Mouse (Mus musculus) right cerebral cortex, adult 2 months (tissue): ENCODE data around the gene 4930426L09Rik.

Experiments used
- DNase-seq, 2 experiments: peaks; one replicate each; pipeline ENCODE4 v3.0.0; 2021 to 2022; ENCODE audit warnings: low spot score in 2 of 2

Gene 4930426L09Rik

DNA sequence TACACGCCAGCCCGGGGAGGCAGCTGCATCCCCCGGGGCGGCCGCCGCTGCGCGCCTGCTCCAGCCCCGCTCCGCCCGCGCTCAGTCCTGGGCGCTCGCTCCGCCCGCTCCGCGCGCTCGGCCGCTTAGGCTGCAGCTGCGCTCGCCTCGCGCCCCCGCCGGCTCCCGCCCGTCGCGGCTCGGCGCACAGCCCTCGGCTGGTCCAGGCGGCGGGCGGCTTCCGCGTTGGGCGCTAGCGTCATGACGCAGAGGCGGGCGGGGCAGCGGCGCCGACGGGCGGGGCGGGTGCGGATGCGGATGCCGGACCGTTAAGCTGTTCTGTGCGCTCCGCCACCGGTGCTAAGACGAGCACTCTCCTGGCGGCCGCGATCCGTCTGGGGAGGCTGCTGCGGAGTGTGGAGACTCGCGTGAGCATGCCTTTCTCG lies at the start of gene 4930426L09Rik, which contains the start of gene Pip4k2a:
Gene 4930426L09Rik (plus strand): TSS at position 290 of the 425 bp plus-strand sequence.
Gene Pip4k2a (minus strand): TSS at position 73 of the 425 bp plus-strand sequence.
- DNase-seq: peak; percentile 91 to 93

- DNase-seq: no peak
Measured at GRCm38 (mm10) chr2:18948741-18949140, 49.4 kb upstream of the 4930426L09Rik start.

DNA sequence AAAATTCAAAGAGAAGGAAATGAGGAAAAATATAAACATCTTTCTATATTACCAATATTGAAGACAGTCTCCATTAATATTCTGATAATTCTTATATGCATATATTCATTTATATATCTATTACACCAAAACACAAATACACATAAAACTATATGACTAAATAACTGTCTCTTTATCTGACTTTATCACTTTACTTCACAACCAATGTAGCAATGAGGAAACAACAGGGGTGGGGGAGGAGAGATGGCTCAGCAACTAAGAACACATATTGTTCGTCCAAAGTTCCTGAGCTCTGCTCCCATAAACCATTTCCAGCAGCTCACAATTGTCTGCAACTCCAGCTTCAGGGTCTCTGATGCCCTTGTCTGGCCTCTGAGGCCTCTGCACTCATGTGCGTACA lies 47.4 kb upstream of the 4930426L09Rik start:
- DNase-seq: no peak

GRCm38 (mm10) chr2:18952102-18952673 lies 46.0 kb upstream of the 4930426L09Rik start:
- DNase-seq: peak; percentile 47 to 62

DNA sequence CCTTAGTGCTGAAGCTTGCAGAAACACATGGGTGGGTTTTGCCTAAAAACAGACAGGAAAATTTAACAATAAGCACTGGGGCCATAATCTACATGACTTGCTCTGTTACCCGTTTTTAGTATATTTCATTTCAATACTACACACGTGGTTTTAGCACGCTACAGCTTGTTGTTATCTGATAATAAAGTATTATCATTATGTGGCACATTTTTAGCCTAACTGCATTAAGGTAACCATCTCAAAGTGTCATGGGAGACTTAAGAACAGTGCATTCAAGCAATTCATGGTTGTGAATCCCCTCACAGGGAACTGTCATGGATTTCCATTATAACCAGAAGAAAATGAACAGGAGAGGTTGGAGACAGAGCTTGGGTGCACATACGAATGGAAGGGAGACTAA lies 43.7 kb upstream of the 4930426L09Rik start:
- no peak for DNase-seq

GRCm38 (mm10) chr2:18955022-18955421 lies 43.1 kb upstream of the 4930426L09Rik start:
- DNase-seq: no peak

DNA sequence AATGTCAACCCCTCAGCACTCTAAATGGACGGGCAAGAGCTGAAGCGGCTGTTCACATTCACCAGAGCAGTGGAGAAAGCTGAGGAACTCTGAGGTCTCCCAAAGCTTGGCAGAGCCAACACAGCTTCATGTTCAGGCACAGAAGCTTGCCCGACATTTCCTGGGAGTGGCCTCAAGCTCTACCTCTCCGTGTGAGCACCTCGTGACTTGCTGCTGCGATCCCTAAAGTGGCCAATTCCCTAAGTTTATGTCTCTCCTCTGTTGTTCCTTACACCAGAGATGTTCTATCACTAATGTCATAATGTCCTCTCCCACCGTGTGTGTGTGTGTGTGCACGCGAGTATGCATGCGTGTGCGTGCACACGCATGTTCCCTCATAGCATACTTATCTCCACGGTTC lies 42.5 kb upstream of the 4930426L09Rik start:
- no peak for DNase-seq

- no peak for DNase-seq
Measured at GRCm38 (mm10) chr2:18956424-18956823, 41.7 kb upstream of the 4930426L09Rik start.

DNA sequence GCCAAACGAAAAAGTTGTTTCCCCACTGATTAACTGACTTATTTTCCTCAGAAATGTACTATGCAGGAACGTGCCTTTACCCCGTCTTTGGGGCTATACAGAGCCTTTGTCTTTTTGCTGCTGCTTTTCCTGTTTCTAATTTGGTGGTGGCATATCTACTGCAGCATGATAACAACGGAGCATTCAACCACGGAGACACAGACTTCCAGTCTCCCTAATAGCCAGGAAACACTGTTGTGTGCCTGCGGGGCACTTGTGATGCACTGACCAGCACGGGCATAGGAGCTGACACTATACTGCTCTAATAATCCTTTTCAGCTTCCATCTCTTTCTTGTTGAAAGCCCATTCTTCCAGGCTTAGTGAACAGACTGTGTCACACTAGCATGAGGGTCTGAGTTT lies 41.2 kb upstream of the 4930426L09Rik start:
- DNase-seq: no peak

DNA sequence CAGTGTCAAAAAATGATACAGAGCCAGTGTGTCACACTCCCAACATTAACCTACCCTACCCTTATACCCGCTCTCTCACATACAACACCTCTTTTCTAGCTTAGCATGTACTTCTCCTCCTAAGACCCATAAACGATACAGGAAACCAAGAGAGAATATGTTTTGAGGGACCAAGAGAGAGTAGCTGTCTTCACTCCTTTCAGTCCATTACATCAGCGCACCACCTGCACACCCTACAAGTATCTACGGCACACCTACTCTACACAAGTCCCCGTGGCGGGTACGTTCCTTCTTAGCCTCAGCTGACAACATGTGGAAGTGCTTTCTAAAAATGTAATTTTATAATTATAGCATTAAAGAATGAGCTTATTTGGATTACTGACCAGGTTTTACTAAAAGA lies 40.7 kb upstream of the 4930426L09Rik start:
- no peak for DNase-seq

- DNase-seq: no peak
Measured at GRCm38 (mm10) chr2:18958044-18958443, 40.1 kb upstream of the 4930426L09Rik start.

- no peak for DNase-seq
Measured at GRCm38 (mm10) chr2:18958501-18958900, 39.6 kb upstream of the 4930426L09Rik start.

- DNase-seq: no peak
Measured at GRCm38 (mm10) chr2:18959008-18959407, 39.1 kb upstream of the 4930426L09Rik start.

- DNase-seq: no peak
Measured at GRCm38 (mm10) chr2:18959558-18959957, 38.6 kb upstream of the 4930426L09Rik start.

DNA sequence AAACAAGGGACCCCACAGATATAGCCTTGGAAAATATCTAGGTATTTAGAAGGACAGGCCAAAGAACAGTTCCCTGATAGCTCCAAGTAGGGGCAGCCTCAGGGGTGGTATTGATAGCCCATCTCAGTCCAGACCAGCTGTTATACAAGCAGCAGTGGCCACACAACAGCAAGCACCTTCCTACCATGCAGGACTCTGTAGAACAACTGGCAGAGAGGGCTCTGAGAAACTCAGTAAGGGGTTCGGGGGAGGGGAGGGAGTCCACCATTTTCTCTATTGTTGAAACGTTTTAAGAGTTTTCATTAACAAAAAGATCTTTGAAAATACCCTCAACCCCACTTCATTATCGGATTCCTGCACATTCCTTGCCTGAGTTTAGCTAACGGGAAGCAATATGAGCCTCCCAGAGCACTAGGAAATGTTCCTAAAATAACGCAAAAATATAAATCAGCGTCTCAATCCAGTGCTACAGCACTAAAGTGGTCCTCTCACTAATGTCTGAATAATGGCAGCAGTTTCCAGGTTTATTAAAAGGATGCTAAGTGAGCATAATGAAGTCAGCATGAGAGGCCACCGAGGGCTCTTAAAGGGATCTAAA lies 37.7 kb upstream of the 4930426L09Rik start:
- no peak for DNase-seq

DNA sequence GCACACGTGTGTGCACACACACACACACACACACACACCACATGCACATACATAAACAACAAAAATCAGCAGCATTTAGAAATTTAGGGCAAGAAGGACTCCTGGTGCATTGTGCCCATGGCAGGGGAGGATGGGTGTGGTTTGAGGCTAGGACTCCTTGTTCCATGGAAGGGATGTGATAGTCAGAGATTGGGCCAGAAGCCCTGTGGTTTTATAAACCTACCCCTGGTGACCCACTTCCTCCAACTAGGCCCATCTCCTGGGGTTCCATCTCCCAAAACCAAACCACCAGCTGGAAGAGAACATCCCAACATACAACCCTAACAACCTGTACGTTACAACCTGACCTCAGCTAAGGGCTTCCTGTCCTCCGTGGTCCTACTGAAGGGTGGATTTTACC lies 35.6 kb upstream of the 4930426L09Rik start:
- DNase-seq: no peak

DNA sequence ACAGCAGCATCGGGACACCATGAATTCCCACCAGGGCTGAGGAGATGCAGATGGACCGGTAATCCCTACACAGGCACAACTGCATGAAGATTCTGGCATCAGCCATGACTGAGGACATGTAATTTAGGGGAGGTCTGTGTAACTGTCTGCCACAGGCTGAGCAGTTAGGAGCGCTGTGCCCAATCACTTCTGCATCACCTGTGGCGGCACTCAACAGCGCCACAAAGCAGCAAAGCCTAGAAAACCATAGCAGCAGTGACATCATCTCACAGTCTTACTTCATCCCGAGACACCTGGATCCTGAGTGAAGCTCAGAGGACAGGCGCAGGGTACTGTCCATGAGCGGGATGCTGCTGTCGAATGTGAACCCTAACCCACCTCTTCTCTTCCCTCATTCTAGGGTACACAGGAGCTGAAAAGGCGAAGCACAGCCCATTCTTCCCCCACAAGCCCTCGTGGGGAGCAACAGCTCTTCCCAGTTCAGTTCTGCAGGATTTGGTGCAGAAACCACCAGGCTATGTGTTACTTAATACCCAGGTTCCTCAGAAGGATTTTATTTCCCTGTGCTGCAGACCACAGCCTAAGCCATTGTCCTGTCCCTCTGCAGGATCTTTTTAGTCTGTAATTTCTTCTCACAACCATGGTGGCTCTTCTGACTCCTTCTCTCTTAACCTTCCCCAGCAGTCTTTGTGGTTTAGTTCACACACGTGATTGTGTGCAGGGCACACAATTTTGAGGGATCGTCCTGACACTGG lies 34.7 kb upstream of the 4930426L09Rik start:
- no peak for DNase-seq

DNA sequence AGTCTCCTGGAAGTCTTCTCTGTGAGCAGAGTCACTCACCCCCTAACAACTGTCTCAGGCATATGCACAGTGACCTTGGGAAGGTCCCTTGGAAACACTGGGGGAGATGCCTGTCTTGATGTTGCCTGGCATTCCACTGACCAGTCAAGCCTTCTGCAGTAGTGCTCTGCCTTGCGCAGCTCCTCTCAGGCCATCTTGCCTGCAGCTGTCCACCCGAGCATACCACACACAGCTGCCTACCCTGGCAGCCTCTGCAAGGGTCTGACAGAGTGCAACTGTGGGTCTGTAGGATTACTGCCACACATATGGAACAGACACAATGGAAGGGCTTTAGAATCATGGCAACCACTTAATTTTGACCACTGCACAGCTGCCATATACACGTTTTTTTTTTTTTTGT lies 33.0 kb upstream of the 4930426L09Rik start:
- no peak for DNase-seq

GRCm38 (mm10) chr2:18965950-18966349 lies 32.2 kb upstream of the 4930426L09Rik start:
- DNase-seq: no peak

DNA sequence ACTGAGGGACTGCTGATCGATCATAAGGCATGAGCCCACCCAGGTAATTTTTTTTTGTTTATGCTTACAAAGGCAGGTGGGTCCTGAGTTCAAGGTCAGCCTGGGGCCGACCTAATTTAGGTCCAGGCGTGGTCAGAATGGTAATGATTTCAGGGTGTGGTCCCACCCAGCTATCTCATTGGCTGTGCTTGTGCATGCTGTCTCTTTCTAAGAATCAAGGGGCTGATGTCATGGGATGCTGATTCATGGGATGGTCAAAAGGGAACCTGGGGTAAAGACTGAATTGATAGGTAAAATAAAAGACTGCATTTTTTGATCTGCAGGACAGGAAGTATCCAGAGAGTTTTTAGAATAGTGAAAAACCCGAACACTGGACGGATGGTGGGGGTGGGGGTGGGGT lies 31.6 kb upstream of the 4930426L09Rik start:
- no peak for DNase-seq

- DNase-seq: no peak
Measured at GRCm38 (mm10) chr2:18967451-18968063, 30.6 kb upstream of the 4930426L09Rik start.

GRCm38 (mm10) chr2:18969066-18969681 lies 29.0 kb upstream of the 4930426L09Rik start:
- DNase-seq: no peak
